Mouse (Mus musculus): ENCODE data around the gene Shtn1. TPM values are rescaled to one million over a fixed set of nuclear protein-coding genes. Genes with fewer than 3 reads are reported as not detected.

Gene Shtn1
- polyA plus RNA-seq (2012; rRNA removed): 2.2 and 2.6 TPM in 2 replicates

GRCm38 (mm10) chr19:59075472-59076101 is at the start of gene Shtn1:
Gene Shtn1, minus strand, starts transcription at chr19:59076100.

DNA sequence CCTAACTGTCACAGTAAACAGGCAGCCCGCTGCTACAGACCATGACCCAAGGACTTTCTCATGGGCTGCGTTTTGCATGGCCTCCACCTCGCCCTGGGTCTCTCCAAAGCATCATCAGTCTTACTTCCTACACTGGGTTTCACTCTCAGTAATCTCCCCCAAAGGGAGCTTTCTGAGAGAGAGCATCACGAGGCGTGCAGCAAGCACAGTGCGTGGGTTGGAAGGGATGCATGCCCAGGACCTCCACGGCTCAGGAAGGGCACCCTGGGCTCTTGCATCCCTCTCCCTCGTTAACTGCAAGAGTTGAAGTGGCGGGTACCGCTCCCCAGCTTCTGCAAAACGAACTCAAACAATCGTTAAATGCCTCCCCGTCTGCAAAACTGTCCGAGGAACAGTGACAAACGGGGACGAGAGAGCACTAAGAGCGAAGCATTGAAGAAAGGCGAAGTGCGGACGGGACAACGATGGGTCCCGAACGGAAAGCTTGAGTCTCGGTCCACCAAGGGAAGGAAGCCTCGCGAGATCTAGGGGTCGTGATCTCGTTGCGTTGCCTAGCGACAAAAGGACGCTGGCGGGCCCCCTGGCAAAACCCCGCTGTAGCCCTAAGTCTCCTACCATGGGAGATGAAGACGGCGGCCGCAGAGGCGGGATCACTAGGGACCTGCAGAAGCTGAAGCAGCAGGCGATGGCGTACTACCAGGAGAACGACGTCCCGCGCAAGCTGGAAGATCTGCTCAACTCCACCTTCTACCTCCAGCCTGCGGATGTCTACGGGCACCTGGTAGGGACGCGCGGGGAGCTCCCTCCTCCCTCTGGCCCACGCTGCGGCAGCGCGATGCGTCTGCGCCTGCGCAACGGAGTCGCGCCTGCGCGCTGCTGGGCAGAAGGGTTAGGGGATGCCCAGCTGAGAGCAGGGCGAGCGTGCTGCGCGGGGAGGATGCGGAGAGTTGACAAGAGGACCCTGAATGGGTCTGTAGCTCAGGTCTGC is 132.8 kb downstream of the Shtn1 start, which contains the start of the genes Eno4 and Hspa12a:
TSS of gene Eno4 (plus strand) at position 585 of the 988 bp plus-strand sequence.
TSS of gene Hspa12a (minus strand) at position 814 of the 988 bp plus-strand sequence.

Other genes starting within 250 kb of the Shtn1 start
- gene Eno4, start 132.7 kb downstream of the Shtn1 start, polyA plus RNA-seq (2012; rRNA removed): 0.03 TPM in 1 of 2 replicates, not detected in the other
- gene Hspa12a, start 132.4 kb downstream of the Shtn1 start, polyA plus RNA-seq (2012; rRNA removed): 7.0 and 11.2 TPM in 2 replicates
- not detected in 2 replicates for gene Vax1, start 94.0 kb upstream of the Shtn1 start, polyA plus RNA-seq (2012; rRNA removed)
- not detected in 2 replicates for gene Kcnk18, start 143.1 kb upstream of the Shtn1 start, polyA plus RNA-seq (2012; rRNA removed)
- 1.6 and 2.4 TPM in 2 replicates for gene Slc18a2, start 184.8 kb upstream of the Shtn1 start, polyA plus RNA-seq (2012; rRNA removed)
- gene Rps12-ps3, start 246.2 kb upstream of the Shtn1 start, polyA plus RNA-seq (2012; rRNA removed): 4,271 and 4,341 TPM in 2 replicates